21 mouse cellular contexts compared by ENCODE assay signal in the genomic region with DNA sequence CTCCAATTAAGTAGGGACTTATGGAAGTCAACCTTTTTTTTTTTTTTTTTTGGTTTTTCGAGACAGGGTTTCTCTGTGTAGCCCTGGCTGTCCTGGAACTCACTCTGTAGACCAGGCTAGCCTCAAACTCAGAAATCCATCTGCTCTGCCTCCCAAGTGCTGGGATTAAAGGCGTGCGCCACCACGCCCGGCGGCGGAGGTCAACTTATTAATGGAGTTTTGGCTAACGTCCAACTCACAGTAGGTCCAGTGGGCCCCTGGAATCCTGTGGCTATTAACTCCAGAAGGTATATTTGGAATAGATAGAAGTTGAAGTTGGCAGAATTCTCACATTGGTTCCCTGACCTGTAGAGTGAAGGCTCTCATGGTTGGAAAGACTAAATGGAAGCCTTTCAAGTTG. TPM values are rescaled to one million over a fixed set of nuclear protein-coding genes. Genes with fewer than 3 reads are reported as not detected.
"Had no signal": no experiment of that assay in that cellular context is flagged by ENCODE, and none has a peak within 500 bp of the region (broad histone marks: within the 10 kb centered on the region; RNA-seq: fewer than 3 reads in every experiment).

No protein-coding gene starts in this region.

RNA-seq across cellular contexts. Expression of a gene that starts 5.9 kb away (rescaled TPM):
- total RNA-seq: megakaryocyte progenitor cell, adult 5-6 weeks; megakaryocyte, adult 5-6 weeks; megakaryocyte-erythroid progenitor cell, adult 5-6 weeks; monocyte, adult 5-6 weeks had no signal
- polyA plus RNA-seq: liver, adult 2 months; liver, embryonic 12.5 days; liver, embryonic 13.5 days; liver, embryonic 14.5 days; liver, embryonic 15.5 days; liver, embryonic 16.5 days; liver, postnatal 0 days; lung, embryonic 14.5 days; macrophage had no signal

RNA-seq across cellular contexts. Expression of a gene that starts 24.7 kb away (rescaled TPM):
- total RNA-seq: megakaryocyte progenitor cell, adult 5-6 weeks; megakaryocyte-erythroid progenitor cell, adult 5-6 weeks had no signal
- polyA plus RNA-seq: limb, embryonic 10.5 days; limb, embryonic 11.5 days; midbrain, embryonic 10.5 days; myocyte; neural tube, embryonic 11.5 days had no signal

RNA-seq across cellular contexts. Expression of a gene that starts 25.4 kb away (rescaled TPM):
- total RNA-seq: monocyte, adult 5-6 weeks had no signal
- polyA plus RNA-seq: myocyte had no signal

RNA-seq across cellular contexts. Expression of a gene that starts 33.9 kb away (rescaled TPM):
- total RNA-seq: left cerebral cortex, postnatal 4 days; liver, adult 2 months; megakaryocyte progenitor cell, adult 5-6 weeks; megakaryocyte, adult 5-6 weeks; megakaryocyte-erythroid progenitor cell, adult 5-6 weeks; midbrain, postnatal 0 days; monocyte, adult 5-6 weeks had no signal
- polyA plus RNA-seq: limb, embryonic 10.5 days; limb, embryonic 11.5 days; liver, adult 2 months; liver, embryonic 14.5 days; midbrain, embryonic 11.5 days; myocyte; neural tube, embryonic 11.5 days had no signal
